Mouse (Mus musculus): ENCODE data around the gene Lrp1. TPM values are rescaled to one million over a fixed set of nuclear protein-coding genes. Genes with fewer than 3 reads are reported as not detected.

Lrp1 gene
- polyA plus RNA-seq, 1 experiment from 2014 or later = 99.4 TPM

DNA sequence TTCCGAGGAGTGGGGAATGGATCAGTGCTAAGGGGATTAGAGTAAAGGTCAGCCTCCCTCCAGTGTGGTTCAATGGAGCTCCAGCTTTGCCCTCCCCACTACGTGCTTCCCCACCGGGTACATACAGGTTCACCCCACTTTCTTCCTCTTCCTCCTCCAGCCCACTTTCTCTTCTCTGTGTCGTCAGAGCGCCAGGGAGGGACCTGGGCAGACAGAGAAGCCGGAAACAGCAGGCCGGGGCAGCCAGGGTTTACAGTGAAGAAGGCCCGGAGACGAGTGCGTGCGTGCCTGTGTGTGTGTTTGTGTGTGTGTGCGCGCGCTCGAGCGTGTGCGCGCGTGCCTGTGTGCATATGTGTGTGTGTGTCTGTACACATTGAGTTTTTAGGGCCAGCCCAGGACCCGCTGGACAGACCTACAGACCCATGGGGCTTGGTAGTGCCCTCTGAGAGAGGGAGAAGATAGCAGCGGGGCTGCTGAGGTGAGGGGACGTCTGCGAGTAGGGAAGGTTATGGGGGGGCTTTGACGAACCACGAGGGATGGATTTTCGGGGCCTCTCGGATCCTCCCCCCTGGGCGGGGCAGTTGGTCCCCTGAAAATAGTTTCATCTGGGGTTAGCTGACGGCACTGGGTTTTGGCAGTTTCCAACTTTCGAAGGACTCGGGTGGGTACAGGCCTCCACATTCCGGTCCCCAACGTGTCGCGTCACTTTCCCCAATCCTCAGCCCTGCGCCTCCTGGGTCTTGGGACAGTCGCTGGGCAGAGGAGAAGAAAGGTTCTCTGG is 22.0 kb upstream of the Lrp1 start, which contains the start of gene Stat6:
Gene Stat6, plus strand, starts transcription at position 215 of the 781 bp plus-strand sequence.
- H3K4me3 ChIP-seq (replicated peaks) = peak within 1 kb of the TSS; percentile 33
- H3K27ac ChIP-seq = no peak within 1 kb of the TSS
- peak within 1 kb of the TSS; percentile 41 for H3K9ac ChIP-seq (replicated peaks)
- H3K4me1 ChIP-seq (replicated peaks) = peaks cover 24% of the 10 kb centered on the region
- ATAC-seq = peak; percentile 63
- H3K27me3 ChIP-seq = peaks cover 48% of the 10 kb centered on the region
- H3K9me3 ChIP-seq = no peaks in the 10 kb centered on the region
- H3K4me2 ChIP-seq (replicated peaks) = peak within 1 kb of the TSS; percentile 54
- WGBS = 4% methylated on average over 37 of the region's 37 CpGs
- no peaks in the 10 kb centered on the region for H3K36me3 ChIP-seq

DNA sequence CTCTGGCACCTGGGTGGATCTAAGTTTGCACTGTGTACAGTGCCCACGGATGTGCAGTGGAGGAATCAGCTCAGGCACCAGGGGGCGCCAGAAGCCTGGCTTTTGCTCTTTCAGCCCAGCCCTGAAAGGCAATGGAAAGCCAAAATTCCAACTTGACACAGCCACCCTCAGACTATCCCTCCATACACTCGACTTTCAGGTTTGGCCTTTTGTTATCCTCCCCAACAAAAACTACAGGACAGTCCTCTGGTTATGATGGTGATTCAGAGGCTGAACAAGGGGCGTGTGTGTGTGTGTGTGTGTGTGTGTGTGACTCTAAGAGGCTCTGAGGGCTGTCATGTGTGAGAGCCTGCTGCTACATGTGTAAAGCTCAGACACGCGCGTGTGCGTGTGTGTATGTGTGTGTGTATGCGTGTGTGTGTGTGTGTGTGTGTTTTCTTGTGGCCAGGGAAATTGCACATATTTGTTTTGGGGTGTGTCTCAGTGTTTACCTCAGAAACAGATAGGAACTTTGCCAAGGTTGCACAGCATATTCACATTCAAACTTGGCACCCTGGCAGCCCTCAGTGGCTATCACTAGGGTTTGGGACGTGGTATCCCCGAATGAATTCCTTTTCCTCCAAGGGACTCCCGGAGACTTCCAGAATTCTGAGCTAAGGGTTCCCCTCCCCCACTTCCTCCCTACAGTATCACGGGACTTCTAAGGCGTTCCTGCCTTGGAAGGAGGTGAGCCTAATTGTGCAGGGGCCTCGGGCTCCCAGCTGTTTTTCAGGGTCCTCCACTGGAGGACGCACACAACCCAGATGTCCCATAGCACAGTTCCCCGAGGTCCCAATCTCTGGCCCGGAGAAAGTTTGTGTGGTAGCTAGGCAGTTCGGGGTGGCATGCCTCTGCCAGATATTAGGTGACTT is 21.2 kb upstream of the Lrp1 start:
- no peaks in the 10 kb centered on the region for H3K9me3 ChIP-seq
- H3K4me1 ChIP-seq (replicated peaks) = peaks cover 24% of the 10 kb centered on the region
- peak; percentile 69 for ATAC-seq
- H3K27ac ChIP-seq = no peak overlapping the region
- H3K9ac ChIP-seq (replicated peaks) = peak overlapping the region; percentile 41; the same call in 1 of the 2 replicates
- peak overlapping the region; percentile 33; the same call in 1 of the 2 replicates for H3K4me3 ChIP-seq (replicated peaks)
- H3K4me2 ChIP-seq (replicated peaks) = peak overlapping the region; percentile 54
- no peaks in the 10 kb centered on the region for H3K36me3 ChIP-seq
- H3K27me3 ChIP-seq = peaks cover 48% of the 10 kb centered on the region
- WGBS = 7% methylated on average over 19 of the region's 19 CpGs

DNA sequence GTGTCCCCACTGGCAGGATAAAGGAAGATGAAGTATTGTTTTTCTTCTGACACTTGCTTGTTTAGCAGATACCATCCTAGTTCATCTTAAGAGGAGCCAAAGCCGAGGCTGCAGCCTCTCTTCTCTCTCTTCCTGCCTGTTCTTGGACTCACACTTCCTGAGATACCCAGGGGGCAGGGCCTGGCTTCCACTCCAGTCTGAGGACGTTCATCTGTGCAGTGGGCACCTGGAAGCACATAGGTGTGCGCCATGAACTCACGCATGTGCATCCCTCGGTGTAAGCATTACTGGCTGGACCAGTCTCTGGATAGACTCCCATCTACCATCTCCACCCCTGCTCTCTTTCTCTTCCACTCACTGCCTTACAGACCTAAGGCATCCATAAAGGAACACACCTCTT is 19.5 kb upstream of the Lrp1 start:
- WGBS = 79% methylated on average over 5 of the region's 5 CpGs
- Histone ChIP-seq H3K27ac (no peak overlapping the region), H3K4me2 (replicated peaks) (no peak overlapping the region)

DNA sequence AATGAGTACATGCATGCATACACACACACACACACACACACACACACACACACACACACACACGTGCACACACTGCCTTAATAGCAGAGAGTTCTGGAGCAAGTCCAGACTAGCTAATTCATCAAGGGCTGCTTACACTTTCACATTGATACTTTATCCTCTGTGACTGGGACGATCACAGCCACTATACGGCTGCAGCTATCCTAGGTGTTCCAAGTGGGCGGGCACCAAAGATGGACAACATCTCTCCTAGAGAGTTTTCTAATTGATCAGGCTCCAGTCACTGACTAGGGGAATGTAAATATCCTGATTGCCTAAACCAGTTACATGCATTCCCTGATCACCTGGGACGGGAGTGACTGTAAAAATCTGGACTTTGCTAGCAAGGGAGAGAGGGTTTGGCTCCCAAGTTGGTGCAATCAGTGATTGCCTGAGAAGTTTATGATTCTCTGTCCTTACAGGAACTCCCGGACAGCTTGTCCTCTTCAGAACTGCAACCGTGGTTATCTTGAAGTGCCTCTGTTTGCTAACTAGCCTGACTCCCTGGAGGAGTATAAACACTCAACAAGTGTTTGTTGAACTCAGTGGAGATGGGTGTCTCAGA is 11.8 kb upstream of the Lrp1 start:
- ATAC-seq = no peak
- 85% methylated on average over 7 of the region's 7 CpGs for WGBS
- Histone ChIP-seq H3K27me3 (no peaks in the 10 kb centered on the region), H3K9ac (replicated peaks) (no peak overlapping the region), H3K36me3 (no peaks in the 10 kb centered on the region), H3K4me2 (replicated peaks) (no peak overlapping the region), H3K4me3 (replicated peaks) (no peak overlapping the region), H3K4me1 (replicated peaks) (no peaks in the 10 kb centered on the region), H3K9me3 (no peaks in the 10 kb centered on the region), H3K27ac (no peak overlapping the region)

More for the DNA sequence above, 19.5 kb upstream of the Lrp1 start:
- Histone ChIP-seq H3K9me3 (no peaks in the 10 kb centered on the region), H3K4me3 (replicated peaks) (no peak overlapping the region), H3K9ac (replicated peaks) (no peak overlapping the region), H3K27me3 (peaks cover 46% of the 10 kb centered on the region), H3K36me3 (no peaks in the 10 kb centered on the region), H3K4me1 (replicated peaks) (peaks cover 24% of the 10 kb centered on the region)
- no peak for ATAC-seq

DNA sequence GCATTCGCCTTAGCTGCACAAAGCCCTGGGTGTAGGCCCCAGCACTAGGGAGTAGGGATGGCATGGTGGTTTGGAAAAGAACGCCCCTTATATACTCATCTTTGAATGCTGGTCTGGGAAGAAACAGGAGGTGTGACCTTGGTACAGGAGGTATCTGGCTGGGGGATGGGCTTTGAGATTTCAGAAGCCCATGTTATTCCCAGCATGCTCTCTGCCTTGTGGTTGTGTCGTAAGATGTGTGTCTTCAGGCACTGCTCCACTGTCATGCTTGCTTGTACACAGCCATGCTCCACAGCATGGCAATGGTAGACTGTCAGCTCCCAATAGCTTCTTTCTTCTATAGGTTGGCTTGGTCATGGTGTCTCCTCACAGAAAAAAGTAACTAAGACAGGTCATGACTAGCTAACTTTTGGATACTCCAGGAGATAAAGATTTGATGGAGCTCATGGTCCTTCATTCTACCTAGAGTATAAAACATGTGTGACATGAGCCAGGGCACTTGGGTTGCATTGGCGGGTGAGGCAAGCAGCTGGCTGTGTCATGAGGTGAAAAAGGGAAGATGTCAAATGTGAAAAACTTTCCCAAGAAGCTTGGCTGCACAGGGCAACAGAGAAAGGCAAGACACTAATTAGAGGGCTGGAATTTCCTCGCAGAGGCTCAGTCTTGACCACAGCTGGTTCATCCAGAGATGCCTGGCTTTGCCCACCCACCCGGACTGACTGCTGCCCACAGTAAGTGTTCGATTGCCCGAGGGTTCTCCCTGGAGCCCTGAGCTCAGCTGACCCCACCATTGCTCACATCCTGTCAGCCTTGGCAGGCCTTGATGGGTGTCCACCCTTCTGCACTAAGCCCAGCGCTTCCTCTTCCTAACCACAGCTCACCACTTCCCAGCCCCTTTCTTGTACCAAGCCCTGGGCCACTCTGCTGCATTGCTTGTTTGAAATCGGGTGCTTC is 10.6 kb upstream of the Lrp1 start:
- no peak for ATAC-seq
- Histone ChIP-seq H3K9me3 (no peaks in the 10 kb centered on the region), H3K4me3 (replicated peaks) (no peak overlapping the region), H3K4me2 (replicated peaks) (no peak overlapping the region), H3K9ac (replicated peaks) (no peak overlapping the region), H3K4me1 (replicated peaks) (no peaks in the 10 kb centered on the region), H3K27me3 (no peaks in the 10 kb centered on the region), H3K27ac (no peak overlapping the region), H3K36me3 (no peaks in the 10 kb centered on the region)
- WGBS = 82% methylated on average over 10 of the region's 10 CpGs

DNA sequence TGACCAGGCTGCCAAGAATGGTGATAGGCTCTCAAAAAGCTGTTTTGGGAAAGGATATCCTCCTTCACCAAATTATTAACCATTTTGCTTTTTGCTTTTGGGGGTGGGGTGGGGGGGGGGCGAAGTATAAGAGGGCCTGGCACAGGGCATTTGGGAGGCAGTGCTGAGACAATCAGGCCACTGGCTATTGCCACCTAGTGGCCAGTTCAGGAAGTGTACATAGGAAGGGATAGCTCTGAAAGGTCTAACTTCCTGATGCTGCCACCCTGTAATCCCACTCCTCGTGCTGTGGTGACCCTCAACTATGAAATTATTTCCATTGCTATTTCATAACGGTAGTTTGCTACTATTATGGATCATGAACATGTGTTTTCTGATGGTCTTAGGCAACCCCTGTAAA is 5.5 kb upstream of the Lrp1 start:
- Histone ChIP-seq H3K27ac (no peak overlapping the region), H3K27me3 (no peaks in the 10 kb centered on the region), H3K9ac (replicated peaks) (no peak overlapping the region), H3K4me3 (replicated peaks) (no peak overlapping the region), H3K4me2 (replicated peaks) (no peak overlapping the region), H3K36me3 (no peaks in the 10 kb centered on the region), H3K4me1 (replicated peaks) (peaks cover 10% of the 10 kb centered on the region), H3K9me3 (no peaks in the 10 kb centered on the region)
- 86% methylated on average over 3 of the region's 3 CpGs for WGBS
- ATAC-seq = no peak

DNA sequence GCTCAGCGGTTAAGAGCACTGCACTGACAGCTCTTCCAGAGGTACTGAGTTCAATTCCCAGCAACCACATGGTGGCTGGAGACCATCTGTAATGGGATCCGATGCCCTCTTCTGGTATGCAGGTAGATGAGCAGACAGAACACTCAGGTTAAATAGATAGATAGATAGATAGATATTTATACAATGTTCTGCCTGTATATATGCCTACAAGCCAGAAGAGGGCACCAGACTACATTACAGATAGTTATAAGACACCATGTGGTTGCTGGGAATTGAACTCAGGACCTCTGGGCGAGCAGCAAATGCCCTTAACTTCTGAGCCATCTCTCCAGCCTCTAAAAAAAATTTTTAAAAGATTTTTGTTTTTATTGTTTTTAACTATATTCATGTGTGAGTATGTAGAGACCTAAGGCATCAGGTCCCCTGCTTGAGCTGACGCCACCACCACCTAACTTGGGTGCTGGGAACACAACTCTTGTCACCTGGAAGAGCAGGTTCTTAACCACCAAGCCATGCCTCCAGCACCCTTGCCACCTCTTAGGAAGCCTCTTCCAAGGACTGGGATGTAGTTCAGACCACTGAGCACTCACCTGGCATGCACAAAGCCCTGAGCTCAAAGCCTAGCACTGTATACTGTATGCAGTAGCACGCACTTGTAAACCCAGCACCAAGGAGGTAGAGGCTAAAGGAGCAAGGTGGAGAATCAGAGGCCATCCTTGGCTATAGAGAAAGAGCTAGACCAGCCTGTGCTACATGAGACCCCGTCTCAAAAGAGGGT is 2.7 kb upstream of the Lrp1 start:
- H3K4me2 ChIP-seq (replicated peaks) = no peak overlapping the region
- ATAC-seq = no peak
- H3K9me3 ChIP-seq = no peaks in the 10 kb centered on the region
- no peaks in the 10 kb centered on the region for H3K27me3 ChIP-seq
- H3K9ac ChIP-seq (replicated peaks) = no peak overlapping the region
- H3K4me3 ChIP-seq (replicated peaks) = no peak overlapping the region
- WGBS = 89% methylated on average over 6 of the region's 6 CpGs
- peaks cover 23% of the 10 kb centered on the region for H3K4me1 ChIP-seq (replicated peaks)
- no peaks in the 10 kb centered on the region for H3K36me3 ChIP-seq
- H3K27ac ChIP-seq = no peak overlapping the region

DNA sequence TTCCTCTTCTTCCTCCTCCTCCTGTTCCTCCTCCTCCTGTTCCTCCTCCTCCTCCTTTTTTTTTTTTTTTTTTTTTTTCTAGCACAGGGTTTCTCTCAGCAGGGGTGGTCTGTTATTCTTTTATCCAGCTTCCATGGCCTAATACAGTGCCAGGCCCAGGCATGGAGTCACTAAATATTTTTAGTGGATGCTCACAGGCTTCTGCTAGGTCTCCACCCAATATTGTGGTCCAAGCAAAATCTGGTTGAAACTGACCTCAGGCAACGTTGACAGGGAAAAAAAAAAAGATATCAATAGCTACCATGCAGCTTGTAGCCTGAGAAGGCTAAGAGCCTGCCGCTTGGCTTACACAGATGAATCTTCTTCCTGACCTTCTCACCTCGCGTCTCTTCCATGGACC is 1.7 kb upstream of the Lrp1 start:
- H3K36me3 ChIP-seq = no peaks in the 10 kb centered on the region
- H3K9me3 ChIP-seq = no peaks in the 10 kb centered on the region
- ATAC-seq = no peak
- H3K27ac ChIP-seq = no peak overlapping the region
- H3K4me2 ChIP-seq (replicated peaks) = peak overlapping the region; percentile 84; the same call in 1 of the 2 replicates
- H3K27me3 ChIP-seq = no peaks in the 10 kb centered on the region
- H3K9ac ChIP-seq (replicated peaks) = no peak overlapping the region
- WGBS = 62% methylated on average over 4 of the region's 4 CpGs
- H3K4me1 ChIP-seq (replicated peaks) = peaks cover 32% of the 10 kb centered on the region
- H3K4me3 ChIP-seq (replicated peaks) = no peak overlapping the region

DNA sequence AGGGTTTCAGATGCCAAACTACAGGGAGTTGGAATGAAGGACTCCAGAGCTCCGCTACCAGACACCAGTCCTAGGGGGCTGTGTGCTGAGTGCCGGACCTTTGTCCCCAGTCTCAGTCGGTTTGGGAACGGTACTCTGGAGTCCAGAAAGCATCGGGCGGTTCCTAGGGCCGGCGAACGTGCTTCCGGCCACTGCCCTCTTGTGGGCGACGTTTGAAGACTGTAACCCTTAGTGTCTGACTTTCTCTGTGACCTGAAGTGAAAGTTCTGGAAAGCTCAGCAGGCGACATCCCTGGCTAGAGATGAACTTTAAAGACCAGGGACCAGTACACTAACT is 1.1 kb upstream of the Lrp1 start:
- H3K27ac ChIP-seq = peak overlapping the region; percentile 94; the same call in 1 of the 2 replicates
- H3K4me1 ChIP-seq (replicated peaks) = peaks cover 39% of the 10 kb centered on the region
- peak overlapping the region; percentile 91 for H3K4me3 ChIP-seq (replicated peaks)
- H3K9ac ChIP-seq (replicated peaks) = peak overlapping the region; percentile 70
- no peaks in the 10 kb centered on the region for H3K27me3 ChIP-seq
- H3K4me2 ChIP-seq (replicated peaks) = peak overlapping the region; percentile 84
- peak; percentile 25 for ATAC-seq
- H3K9me3 ChIP-seq = no peaks in the 10 kb centered on the region
- no peaks in the 10 kb centered on the region for H3K36me3 ChIP-seq
- WGBS = under 1% methylated on average over 13 of the region's 13 CpGs

DNA sequence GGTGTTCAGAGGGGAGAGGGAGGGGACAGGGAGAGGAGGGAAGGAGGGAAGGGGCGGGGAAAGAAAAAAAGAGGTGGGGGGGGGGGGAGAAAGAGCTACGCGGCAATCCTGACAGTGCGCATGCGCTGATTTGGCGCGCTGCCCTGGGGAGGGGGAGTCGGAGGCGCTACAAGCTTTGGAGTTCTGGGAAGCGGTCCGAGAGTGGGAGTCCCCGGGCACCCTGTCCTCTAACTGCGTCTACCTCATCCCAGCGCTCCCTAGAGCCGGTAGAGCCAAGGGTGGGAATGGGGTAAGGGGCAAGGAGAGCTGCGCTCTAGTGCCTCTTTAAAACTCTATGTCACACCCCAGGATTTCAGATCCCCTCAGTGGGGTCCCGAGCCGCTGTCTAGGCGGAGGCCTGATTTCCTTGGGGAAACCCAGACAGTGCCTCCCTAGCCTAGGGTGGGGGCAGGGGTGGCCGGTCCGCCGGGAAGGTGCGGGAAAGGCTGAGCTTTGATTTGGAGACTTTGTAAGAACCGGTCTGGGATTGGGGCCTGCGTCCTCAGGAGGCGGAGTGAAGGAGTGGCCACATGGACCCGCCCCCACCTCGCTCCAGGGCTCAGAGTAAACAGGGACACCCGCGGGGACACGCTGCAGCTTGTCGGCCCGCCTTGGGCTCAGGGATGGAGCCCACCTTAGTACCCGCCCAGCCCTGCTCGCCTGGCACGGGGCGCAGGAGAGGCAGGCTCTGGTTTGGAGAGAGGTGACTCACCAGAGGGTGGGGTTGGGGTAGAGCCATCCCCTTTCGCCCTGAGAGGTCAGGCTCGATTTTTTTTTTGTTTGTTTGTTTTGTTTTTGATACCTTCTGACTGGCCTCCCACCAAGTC is 476 bp upstream of the Lrp1 start:
- peak; percentile 88 for ATAC-seq
- Histone ChIP-seq H3K4me3 (replicated peaks) (peak overlapping the region; percentile 91), H3K36me3 (no peaks in the 10 kb centered on the region), H3K4me1 (replicated peaks) (peaks cover 45% of the 10 kb centered on the region), H3K4me2 (replicated peaks) (peak overlapping the region; percentile 84), H3K9me3 (no peaks in the 10 kb centered on the region), H3K9ac (replicated peaks) (peak overlapping the region; percentile 97), H3K27me3 (no peaks in the 10 kb centered on the region), H3K27ac (peak overlapping the region; percentile 94)
- 0% methylated on average over 37 of the region's 39 CpGs for WGBS

Measured in midbrain, embryonic 13.5 days (tissue).